Mouse (Mus musculus) embryonic facial prominence, embryonic 14.5 days (tissue): Measurements from ENCODE around the gene Abtb2. TPM values are rescaled to one million over a fixed set of nuclear protein-coding genes. Genes with fewer than 3 reads are reported as not detected.

Experiments
- ATAC-seq: fragments of 200-750 bp; cut with Nextera tagmentation; 2 replicates; pipeline ENCODE4 v1.8.0; 2017; ENCODE audit warnings: low read depth, moderate number of reproducible peaks, moderate TSS enrichment
- DNase-seq: peaks from one replicate; pipeline ENCODE4 v3.0.0-alpha.2; 2015; ENCODE audit warnings: low spot score
- H3K27ac ChIP-seq: fragments of 300-500 bp; sonication (generic); replicated peaks from 2 replicates; pipeline ENCODE4 v1.5.1; 2014; ENCODE audit warnings: low read depth, mild to moderate bottlenecking, low read length, moderate library complexity
- H3K27me3 ChIP-seq: fragments of 300-500 bp; sonication (generic); replicated peaks from 2 replicates; pipeline ENCODE4 v1.6.1; 2014; ENCODE audit warnings: low read length; ENCODE audit not compliant: control insufficient read depth, insufficient read depth
- H3K36me3 ChIP-seq: fragments of 300-500 bp; sonication (generic); 2 replicates; pipeline ENCODE4 v1.6.1; 2014; ENCODE audit warnings: low read length, mixed read lengths; ENCODE audit not compliant: control insufficient read depth, insufficient read depth
- H3K4me1 ChIP-seq: fragments of 300-500 bp; sonication (generic); 2 replicates; pipeline ENCODE4 v1.6.1; 2014; ENCODE audit warnings: antibody characterized with exemption, low read length; ENCODE audit not compliant: control insufficient read depth, insufficient read depth
- H3K4me2 ChIP-seq: fragments of 300-500 bp; sonication (generic); 2 replicates; pipeline ENCODE4 v1.6.1; 2014; ENCODE audit warnings: low read depth, mild to moderate bottlenecking, low read length, moderate library complexity, mixed read lengths
- H3K4me3 ChIP-seq: fragments of 300-500 bp; sonication (generic); 2 replicates; pipeline ENCODE4 v1.5.1; 2014; ENCODE audit warnings: low read depth, mild to moderate bottlenecking, low read length
- H3K9ac ChIP-seq: fragments of 300-500 bp; sonication (generic); 2 replicates; pipeline ENCODE4 v1.6.1; 2014; ENCODE audit warnings: low read depth, mild to moderate bottlenecking, low read length, moderate library complexity, mixed read lengths
- H3K9me3 ChIP-seq: fragments of 300-500 bp; sonication (generic); 2 replicates; pipeline ENCODE4 v1.6.1; 2016; ENCODE audit warnings: low read length; ENCODE audit not compliant: control insufficient read depth
- WGBS: fragments of 180-500 bp; shearing (Covaris S2); extraction: QIAGEN DNeasy Blood & Tissue Kit; methylation state at CpG from one replicate; pipeline ENCODE4 v1.1.7; 2014; 5-methylcytosine and 5-hydroxymethylcytosine counted together
- polyA plus RNA-seq: library from polyadenylated mRNA; unstranded; fragments of >200 nt; fragmentation: Nextera tagmentation; extraction: Ambion mirVana; gene quantifications from 2 replicates; pipeline ENCODE4 v1.2.1, GENCODE M21; 2014

Gene Abtb2
- polyA plus RNA-seq, 1 experiment from 2014 or later, result 14.2 TPM

GRCm38 (mm10) chr2:103601126-103601525 lies 35.0 kb downstream of the Abtb2 start:
- no peaks in the 10 kb centered on the region for H3K27me3 ChIP-seq
- H3K36me3 ChIP-seq, result no peaks in the 10 kb centered on the region
- no peaks in the 10 kb centered on the region for H3K9me3 ChIP-seq
- H3K4me2 ChIP-seq, result no peak overlapping the region
- DNase-seq, result no peak
- H3K4me3 ChIP-seq, result no peak overlapping the region
- no peak for ATAC-seq
- no peak overlapping the region for H3K9ac ChIP-seq
- peaks cover 54% of the 10 kb centered on the region for H3K4me1 ChIP-seq
- WGBS, result 43% methylated on average over 1 of the region's 1 CpGs
- peak overlapping the region; percentile 47; the same call in 1 of the 2 replicates for H3K27ac ChIP-seq

GRCm38 (mm10) chr2:103601531-103601930 lies 35.4 kb downstream of the Abtb2 start:
- Histone ChIP-seq H3K4me1 (peaks cover 54% of the 10 kb centered on the region), H3K4me2 (no peak overlapping the region), H3K27ac (no peak overlapping the region), H3K9me3 (no peaks in the 10 kb centered on the region), H3K27me3 (no peaks in the 10 kb centered on the region), H3K9ac (no peak overlapping the region), H3K4me3 (no peak overlapping the region), H3K36me3 (no peaks in the 10 kb centered on the region)
- WGBS, result 75% methylated on average over 1 of the region's 1 CpGs
- ATAC-seq (no peak), DNase-seq (no peak)

- DNase-seq (no peak), ATAC-seq (no peak)
- no peaks in the 10 kb centered on the region for H3K27me3 ChIP-seq
- no peak overlapping the region for H3K27ac ChIP-seq
- no peaks in the 10 kb centered on the region for H3K9me3 ChIP-seq
- H3K9ac ChIP-seq, result no peak overlapping the region
- peaks cover 54% of the 10 kb centered on the region for H3K4me1 ChIP-seq
- H3K4me2 ChIP-seq, result no peak overlapping the region
- 74% methylated on average over 3 of the region's 3 CpGs for WGBS
- no peaks in the 10 kb centered on the region for H3K36me3 ChIP-seq
- H3K4me3 ChIP-seq, result no peak overlapping the region
These were observed 37.1 kb downstream of the Abtb2 start for GRCm38 (mm10) chr2:103603209-103603608.

GRCm38 (mm10) chr2:103603869-103604268 lies 37.8 kb downstream of the Abtb2 start:
- Histone ChIP-seq H3K4me3 (no peak overlapping the region), H3K4me2 (no peak overlapping the region), H3K27ac (no peak overlapping the region), H3K27me3 (no peaks in the 10 kb centered on the region), H3K36me3 (no peaks in the 10 kb centered on the region), H3K9me3 (no peaks in the 10 kb centered on the region), H3K9ac (no peak overlapping the region), H3K4me1 (peaks cover 56% of the 10 kb centered on the region)
- 63% methylated on average over 1 of the region's 1 CpGs for WGBS
- no peak for ATAC-seq
- DNase-seq, result no peak

GRCm38 (mm10) chr2:103605805-103606498 lies 39.8 kb downstream of the Abtb2 start:
- WGBS, result 91% methylated on average over 4 of the region's 4 CpGs
- Histone ChIP-seq H3K36me3 (no peaks in the 10 kb centered on the region), H3K9ac (no peak overlapping the region), H3K9me3 (no peaks in the 10 kb centered on the region), H3K27me3 (no peaks in the 10 kb centered on the region), H3K4me2 (no peak overlapping the region), H3K4me3 (no peak overlapping the region), H3K27ac (no peak overlapping the region), H3K4me1 (peaks cover 45% of the 10 kb centered on the region)
- ATAC-seq (no peak), DNase-seq (no peak)

- Histone ChIP-seq H3K27me3 (no peaks in the 10 kb centered on the region), H3K27ac (no peak overlapping the region), H3K36me3 (no peaks in the 10 kb centered on the region), H3K4me2 (no peak overlapping the region), H3K9ac (no peak overlapping the region), H3K4me1 (peaks cover 41% of the 10 kb centered on the region), H3K4me3 (no peak overlapping the region), H3K9me3 (no peaks in the 10 kb centered on the region)
- ATAC-seq, result peak; percentile 54; the same call in 1 of the 2 replicates
- 47% methylated on average over 10 of the region's 10 CpGs for WGBS
- DNase-seq, result peak; percentile 36
These were observed 41.8 kb downstream of the Abtb2 start for GRCm38 (mm10) chr2:103607926-103608325.

- peaks cover 32% of the 10 kb centered on the region for H3K4me1 ChIP-seq
- DNase-seq, result no peak
- H3K27ac ChIP-seq, result no peak overlapping the region
- no peak overlapping the region for H3K9ac ChIP-seq
- H3K4me2 ChIP-seq, result no peak overlapping the region
- H3K27me3 ChIP-seq, result no peaks in the 10 kb centered on the region
- 27% methylated on average over 1 of the region's 1 CpGs for WGBS
- no peaks in the 10 kb centered on the region for H3K36me3 ChIP-seq
- no peaks in the 10 kb centered on the region for H3K9me3 ChIP-seq
- no peak overlapping the region for H3K4me3 ChIP-seq
- no peak for ATAC-seq
These were observed 42.8 kb downstream of the Abtb2 start for GRCm38 (mm10) chr2:103608947-103609346.

- WGBS, result 29% methylated on average over 3 of the region's 3 CpGs
- Histone ChIP-seq H3K4me3 (no peak overlapping the region), H3K27me3 (no peaks in the 10 kb centered on the region), H3K27ac (no peak overlapping the region), H3K4me1 (peaks cover 32% of the 10 kb centered on the region), H3K9me3 (no peaks in the 10 kb centered on the region), H3K4me2 (no peak overlapping the region), H3K9ac (no peak overlapping the region), H3K36me3 (no peaks in the 10 kb centered on the region)
- ATAC-seq, result no peak
- DNase-seq, result peak; percentile 48
These were observed 43.4 kb downstream of the Abtb2 start for GRCm38 (mm10) chr2:103609499-103609898.
